Mouse (Mus musculus): ENCODE measurements around the gene Ankrd53. TPM values are rescaled to one million over a fixed set of nuclear protein-coding genes. Genes with fewer than 3 reads are reported as not detected.

The Ankrd53 gene
- polyA plus RNA-seq, 1 experiment = 0.04 TPM

DNA sequence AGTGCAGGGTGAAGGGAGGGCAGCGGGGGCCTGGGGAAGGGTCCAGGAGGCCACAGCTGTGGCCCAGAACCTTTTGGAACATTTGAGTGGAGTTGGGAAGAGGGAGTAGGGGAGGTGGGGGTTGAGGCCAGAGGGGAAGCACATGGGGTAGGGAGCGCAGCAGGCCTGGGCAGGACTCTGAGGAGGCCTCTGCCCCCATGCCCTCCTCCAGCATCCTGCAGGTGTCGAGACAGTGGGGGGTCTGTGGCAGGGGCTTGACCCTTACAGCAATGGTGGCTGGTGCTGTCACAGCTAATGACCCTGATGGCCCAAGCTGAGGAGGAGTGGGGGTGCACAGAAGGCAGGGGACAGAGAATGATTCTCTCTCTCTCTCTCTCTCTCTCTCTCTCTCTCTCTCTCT, 13.2 kb upstream of the Ankrd53 start:
- Histone ChIP-seq H3K4me3 (ENCODE audit: insufficient read depth, poor library complexity, severe bottlenecking) (no peak overlapping the region), H3K79me3 (ENCODE audit: low read depth) (no peaks in the 10 kb centered on the region), H3K27me3 (ENCODE audit: control insufficient read depth, insufficient read depth, insufficient read length) (peaks cover 69% of the 10 kb centered on the region), H3ac (ENCODE audit: control insufficient read depth, insufficient read length, low read depth) (no peak overlapping the region), H3K36me3 (ENCODE audit: control insufficient read depth, insufficient read depth) (no peaks in the 10 kb centered on the region), H3K79me2 (ENCODE audit: control insufficient read depth, insufficient read depth) (no peaks in the 10 kb centered on the region)
- TF ChIP-seq USF1 (IDR thresholded peaks at IDR 0.05; ENCODE audit: low read depth) (no peak), FOSL1 (IDR thresholded peaks at IDR 0.05; ENCODE audit: insufficient read depth, low read length, poor library complexity, severe bottlenecking) (no peak), CTCF (IDR thresholded peaks at IDR 0.05; ENCODE audit: control insufficient read depth, insufficient read depth, insufficient read length) (no peak), CEBPB (IDR thresholded peaks at IDR 0.05; ENCODE audit: low read depth) (no peak), MYOD1 (IDR thresholded peaks at IDR 0.05; ENCODE audit: control insufficient read depth, insufficient read length, low read depth) (no peak), MYOG (IDR thresholded peaks at IDR 0.05; ENCODE audit: control insufficient read depth, extremely low read depth, insufficient read length) (no peak), MAX (IDR thresholded peaks at IDR 0.05) (no peak)

- no peak overlapping the region for H3K4me3 ChIP-seq (ENCODE audit: insufficient read depth, poor library complexity, severe bottlenecking)
- no peaks in the 10 kb centered on the region for H3K79me3 ChIP-seq (ENCODE audit: low read depth)
- no peaks in the 10 kb centered on the region for H3K79me2 ChIP-seq (ENCODE audit: control insufficient read depth, insufficient read depth)
- peak; percentile 53 for TF ChIP-seq CTCF (IDR thresholded peaks at IDR 0.05; ENCODE audit: control insufficient read depth, insufficient read depth, insufficient read length)
- TF ChIP-seq CEBPB (IDR thresholded peaks at IDR 0.05; ENCODE audit: low read depth) = no peak
- H3K27me3 ChIP-seq (ENCODE audit: control insufficient read depth, insufficient read depth, insufficient read length) = peaks cover 66% of the 10 kb centered on the region
- H3ac ChIP-seq (ENCODE audit: control insufficient read depth, insufficient read length, low read depth) = no peak overlapping the region
- H3K36me3 ChIP-seq (ENCODE audit: control insufficient read depth, insufficient read depth) = no peaks in the 10 kb centered on the region
These were observed 12.2 kb upstream of the Ankrd53 start for GRCm38 (mm10) chr6:83750171-83750684.

DNA sequence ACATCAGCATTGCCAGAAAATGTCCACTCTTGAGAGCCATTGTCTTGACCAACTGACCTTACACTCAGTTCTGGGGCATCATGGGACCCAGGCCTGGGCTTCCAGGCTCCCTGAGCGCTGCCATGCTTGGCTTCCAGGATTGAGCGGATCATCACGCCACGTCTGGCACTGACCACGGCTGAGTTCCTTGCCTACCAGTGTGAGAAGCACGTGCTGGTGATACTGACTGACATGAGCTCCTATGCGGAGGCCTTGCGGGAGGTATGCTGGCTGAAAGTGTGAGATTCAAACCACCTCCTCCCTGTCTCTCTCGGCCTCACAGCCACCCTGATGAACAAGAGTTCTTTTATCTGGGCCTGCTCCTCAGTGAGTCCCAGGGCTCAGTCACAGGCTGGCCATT, 6.4 kb upstream of the Ankrd53 start:
- no peaks in the 10 kb centered on the region for H3K79me2 ChIP-seq (ENCODE audit: control insufficient read depth, insufficient read depth)
- no peak overlapping the region for H3K4me3 ChIP-seq (ENCODE audit: insufficient read depth, poor library complexity, severe bottlenecking)
- peaks cover 64% of the 10 kb centered on the region for H3K27me3 ChIP-seq (ENCODE audit: control insufficient read depth, insufficient read depth, insufficient read length)
- no peak overlapping the region for H3ac ChIP-seq (ENCODE audit: control insufficient read depth, insufficient read length, low read depth)
- H3K36me3 ChIP-seq (ENCODE audit: control insufficient read depth, insufficient read depth) = no peaks in the 10 kb centered on the region
- H3K79me3 ChIP-seq (ENCODE audit: low read depth) = no peaks in the 10 kb centered on the region
- no peak for TF ChIP-seq MAX (IDR thresholded peaks at IDR 0.05)
- TF ChIP-seq CTCF (IDR thresholded peaks at IDR 0.05; ENCODE audit: control insufficient read depth, insufficient read depth, insufficient read length) = no peak
- no peak for TF ChIP-seq FOSL1 (IDR thresholded peaks at IDR 0.05; ENCODE audit: insufficient read depth, low read length, poor library complexity, severe bottlenecking)
- TF ChIP-seq MYOG (IDR thresholded peaks at IDR 0.05; ENCODE audit: control insufficient read depth, extremely low read depth, insufficient read length) = no peak

- TF ChIP-seq MAX (IDR thresholded peaks at IDR 0.05) = no peak
- TF ChIP-seq MYOD1 (IDR thresholded peaks at IDR 0.05; ENCODE audit: control insufficient read depth, insufficient read length, low read depth) = no peak
- TF ChIP-seq CTCF (IDR thresholded peaks at IDR 0.05; ENCODE audit: control insufficient read depth, insufficient read depth, insufficient read length) = no peak
- no peak for TF ChIP-seq USF1 (IDR thresholded peaks at IDR 0.05; ENCODE audit: low read depth)
- TF ChIP-seq FOSL1 (IDR thresholded peaks at IDR 0.05; ENCODE audit: insufficient read depth, low read length, poor library complexity, severe bottlenecking) = no peak
- no peak for TF ChIP-seq MYOG (IDR thresholded peaks at IDR 0.05; ENCODE audit: control insufficient read depth, extremely low read depth, insufficient read length)
- no peak for TF ChIP-seq CEBPB (IDR thresholded peaks at IDR 0.05; ENCODE audit: low read depth)
- Histone ChIP-seq H3K27me3 (ENCODE audit: control insufficient read depth, insufficient read depth, insufficient read length) (peaks cover 4% of the 10 kb centered on the region), H3K36me3 (ENCODE audit: control insufficient read depth, insufficient read depth) (no peaks in the 10 kb centered on the region), H3K79me2 (ENCODE audit: control insufficient read depth, insufficient read depth) (no peaks in the 10 kb centered on the region), H3K4me3 (ENCODE audit: insufficient read depth, poor library complexity, severe bottlenecking) (no peak overlapping the region), H3ac (ENCODE audit: control insufficient read depth, insufficient read length, low read depth) (no peak overlapping the region), H3K79me3 (ENCODE audit: low read depth) (no peaks in the 10 kb centered on the region)
These were observed 512 bp downstream of the Ankrd53 start for GRCm38 (mm10) chr6:83762880-83763431.

GRCm38 (mm10) chr6:83766982-83767381, 4.5 kb downstream of the Ankrd53 start:
- H3K79me3 ChIP-seq (ENCODE audit: low read depth) = no peaks in the 10 kb centered on the region
- H3K79me2 ChIP-seq (ENCODE audit: control insufficient read depth, insufficient read depth) = no peaks in the 10 kb centered on the region
- H3ac ChIP-seq (ENCODE audit: control insufficient read depth, insufficient read length, low read depth) = no peak overlapping the region
- TF ChIP-seq MAX (IDR thresholded peaks at IDR 0.05) (no peak), USF1 (IDR thresholded peaks at IDR 0.05; ENCODE audit: low read depth) (no peak), CEBPB (IDR thresholded peaks at IDR 0.05; ENCODE audit: low read depth) (no peak), FOSL1 (IDR thresholded peaks at IDR 0.05; ENCODE audit: insufficient read depth, low read length, poor library complexity, severe bottlenecking) (no peak), MYOD1 (IDR thresholded peaks at IDR 0.05; ENCODE audit: control insufficient read depth, insufficient read length, low read depth) (no peak), CTCF (IDR thresholded peaks at IDR 0.05; ENCODE audit: control insufficient read depth, insufficient read depth, insufficient read length) (no peak), MYOG (IDR thresholded peaks at IDR 0.05; ENCODE audit: control insufficient read depth, extremely low read depth, insufficient read length) (no peak)
- no peaks in the 10 kb centered on the region for H3K27me3 ChIP-seq (ENCODE audit: control insufficient read depth, insufficient read depth, insufficient read length)
- H3K4me3 ChIP-seq (ENCODE audit: insufficient read depth, poor library complexity, severe bottlenecking) = no peak overlapping the region
- peaks cover 8% of the 10 kb centered on the region for H3K36me3 ChIP-seq (ENCODE audit: control insufficient read depth, insufficient read depth)

DNA sequence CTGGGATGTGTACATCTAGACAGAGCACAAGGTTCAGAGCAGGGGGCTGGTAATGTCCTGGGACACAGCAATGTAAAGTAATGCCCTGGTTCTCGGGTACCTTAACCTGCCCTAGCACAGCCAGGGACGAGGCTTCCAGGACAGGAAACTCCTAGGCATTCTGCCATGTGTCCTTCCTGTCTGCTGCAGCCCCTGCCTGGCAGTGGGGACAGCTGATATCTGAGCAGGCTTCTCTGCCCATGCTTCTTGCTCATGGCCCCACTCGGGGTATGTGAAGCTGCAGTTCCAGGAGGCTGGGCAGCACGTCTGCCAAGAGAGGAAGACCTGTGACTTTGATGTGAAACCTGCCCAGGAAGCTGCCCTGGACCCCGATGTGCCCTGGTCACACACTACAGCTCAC, 6.0 kb downstream of the Ankrd53 start:
- peaks cover 20% of the 10 kb centered on the region for H3K36me3 ChIP-seq (ENCODE audit: control insufficient read depth, insufficient read depth)
- no peak overlapping the region for H3ac ChIP-seq (ENCODE audit: control insufficient read depth, insufficient read length, low read depth)
- TF ChIP-seq CEBPB (IDR thresholded peaks at IDR 0.05; ENCODE audit: low read depth) = no peak
- TF ChIP-seq FOSL1 (IDR thresholded peaks at IDR 0.05; ENCODE audit: insufficient read depth, low read length, poor library complexity, severe bottlenecking) = no peak
- TF ChIP-seq MYOG (IDR thresholded peaks at IDR 0.05; ENCODE audit: control insufficient read depth, extremely low read depth, insufficient read length) = no peak
- TF ChIP-seq MYOD1 (IDR thresholded peaks at IDR 0.05; ENCODE audit: control insufficient read depth, insufficient read length, low read depth) = no peak
- H3K79me3 ChIP-seq (ENCODE audit: low read depth) = no peaks in the 10 kb centered on the region
- H3K4me3 ChIP-seq (ENCODE audit: insufficient read depth, poor library complexity, severe bottlenecking) = no peak overlapping the region
- H3K79me2 ChIP-seq (ENCODE audit: control insufficient read depth, insufficient read depth) = peaks cover 9% of the 10 kb centered on the region
- H3K27me3 ChIP-seq (ENCODE audit: control insufficient read depth, insufficient read depth, insufficient read length) = no peaks in the 10 kb centered on the region

All from C2C12 (cell line).